8 mouse cellular contexts compared by ENCODE assay signal in genomic region chr11:53466231-53466971, GRCm38 (mm10). TPM values are rescaled to one million over a fixed set of nuclear protein-coding genes. Genes with fewer than 3 reads are reported as not detected.
A peak's percentile ranks its signal among the peaks of the same experiment; 100 is the strongest.
DNase-seq lines count a peak whose midpoint lies in the region; ATAC-seq lines count a peak whose summit lies in the region.

No protein-coding gene starts in this region.

- no peaks in the 10 kb centered on the region for H3K36me3 ChIP-seq in neural tube, embryonic 15.5 days

- H3K27ac ChIP-seq in neural tube, embryonic 15.5 days (replicated peaks), result no peak overlapping the region

- no peaks in the 10 kb centered on the region for H3K9me3 ChIP-seq in neural tube, embryonic 15.5 days (replicated peaks)

- H3K27me3 ChIP-seq in neural tube, embryonic 15.5 days (replicated peaks), result peaks cover 68% of the 10 kb centered on the region

- peak overlapping the region; percentile 41 for H3K9ac ChIP-seq in neural tube, embryonic 15.5 days (replicated peaks)

- peak overlapping the region; percentile 65 for H3K4me2 ChIP-seq in neural tube, embryonic 15.5 days

- ATAC-seq in neural tube, embryonic 15.5 days (ENCODE audit: low FRiP score), result peak; percentile 60

- peak overlapping the region; percentile 37 for H3K4me3 ChIP-seq in neural tube, embryonic 15.5 days (replicated peaks)

- H3K4me1 ChIP-seq in neural tube, embryonic 15.5 days, result peaks cover 36% of the 10 kb centered on the region

- peak; percentile 93 for DNase-seq in ES-CJ7 (ENCODE audit: low read depth, low spot score)
- DNase-seq in cerebellum, adult 8-10 months, result peak; percentile 90
- peak; percentile 83 for DNase-seq in forelimb bud, embryonic 11.5 days (ENCODE audit: low read depth, low spot score)
- DNase-seq in heart, postnatal 36 days, result peak; percentile 80 to 84
- DNase-seq in layer of hippocampus, adult 18-20 months (ENCODE audit: low spot score in 2 of 2), result peak; percentile 71 to 88
- DNase-seq in lung, adult 18-20 months, result peak; percentile 68 to 73
- peak; percentile 68 for DNase-seq in thymus, postnatal 14 days

- WGBS in neural tube, embryonic 15.5 days, result 9% methylated on average over 40 of the region's 40 CpGs

- intact Hi-C loops in heart, postnatal 36 days (cut with DNase I), result loop anchor here (2.0 to 10.0 kb wide), 3 partner anchors 34 to 388 kb away; partner anchors contain the start of gene Gm12216

RNA-seq across cellular contexts. Expression of gene Gm9837, which starts 3.9 kb away (rescaled TPM):
- total RNA-seq in heart, postnatal 36 days (2021), result not detected
- under 1 TPM in 1 of 2 experiments, not detected in 1; 0.62 TPM for total RNA-seq in layer of hippocampus, adult 18-20 months (2021)
- not detected in 2 replicates for polyA plus RNA-seq in neural tube, embryonic 15.5 days (2015; fragmentation: Nextera tagmentation; extraction: Ambion mirVana)

RNA-seq across cellular contexts. Expression of gene Shroom1, which starts 9.4 kb away (rescaled TPM):
- under 1 TPM; 0.39 to 0.76 TPM for total RNA-seq in heart, postnatal 36 days (2021)
- total RNA-seq in layer of hippocampus, adult 18-20 months (2021), result 1 to 10 TPM; 5.7 TPM
- polyA plus RNA-seq in neural tube, embryonic 15.5 days (2015; fragmentation: Nextera tagmentation; extraction: Ambion mirVana), result 3.4 and 4.1 TPM in 2 replicates

RNA-seq across cellular contexts. Expression of gene Gm10447, which starts 9.5 kb away (rescaled TPM):
- not detected for total RNA-seq in heart, postnatal 36 days (2021)
- total RNA-seq in layer of hippocampus, adult 18-20 months (2021), result under 1 TPM; 0.13 to 0.27 TPM
- polyA plus RNA-seq in neural tube, embryonic 15.5 days (2015; fragmentation: Nextera tagmentation; extraction: Ambion mirVana), result 0.13 TPM in 1 of 2 replicates, not detected in the other

RNA-seq across cellular contexts. Expression of gene Gm9945, which starts 13.6 kb away (rescaled TPM):
- not detected for total RNA-seq in heart, postnatal 36 days (2021)
- total RNA-seq in layer of hippocampus, adult 18-20 months (2021), result 1 to 10 TPM; 2.3 to 2.5 TPM
- polyA plus RNA-seq in neural tube, embryonic 15.5 days (2015; fragmentation: Nextera tagmentation; extraction: Ambion mirVana), result 0.27 TPM in 1 of 2 replicates, not detected in the other

RNA-seq across cellular contexts. Expression of gene Sowaha, which starts 13.7 kb away (rescaled TPM):
- under 1 TPM; 0.14 TPM for total RNA-seq in heart, postnatal 36 days (2021)
- 100 to 1,000 TPM; 144 to 146 TPM for total RNA-seq in layer of hippocampus, adult 18-20 months (2021)
- polyA plus RNA-seq in neural tube, embryonic 15.5 days (2015; fragmentation: Nextera tagmentation; extraction: Ambion mirVana), result 1.4 and 1.6 TPM in 2 replicates
